Mouse (Mus musculus): ENCODE results near the gene Hnrnpul2. TPM values are rescaled to one million over a fixed set of nuclear protein-coding genes. Genes with fewer than 3 reads are reported as not detected.

The Hnrnpul2 gene
- total and polyA plus RNA-seq, 3 experiments: 17.8 to 81.6 (median 44.3) TPM

DNA sequence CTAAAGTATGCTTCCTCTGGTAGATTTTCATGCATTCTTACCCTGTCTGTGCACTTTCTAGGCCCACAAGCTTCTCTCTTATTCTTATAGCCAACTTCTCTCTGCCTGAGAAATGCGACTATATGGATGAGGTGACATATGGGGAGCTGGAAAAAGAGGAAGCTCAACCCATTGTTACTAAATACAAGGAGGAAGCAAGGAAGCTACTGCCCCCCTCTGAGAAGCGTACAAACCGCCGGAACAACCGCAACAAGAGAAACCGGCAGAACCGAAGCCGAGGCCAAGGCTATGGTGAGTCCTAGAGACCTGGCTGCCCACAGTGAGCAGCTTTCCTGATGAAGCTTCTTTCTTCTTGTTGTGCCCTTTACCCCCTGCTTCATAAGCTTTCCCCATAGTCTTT lies 9.8 kb downstream of the Hnrnpul2 start, which contains the start of gene AC129217.1:
Gene AC129217.1 (plus strand): TSS at position 114 of the 400 bp plus-strand sequence.
- peaks cover 81 to 97% of the 10 kb centered on the region in 2 experiments for H3K36me3 ChIP-seq (replicated peaks in 1 of 2; ENCODE audit: control insufficient read depth in 1 of 2, insufficient read depth in 1 of 2, low read length in 1 of 2)
- H3K4me1 ChIP-seq (ENCODE audit: control insufficient read depth in 1 of 2, insufficient read depth in 2 of 2): no peaks in the 10 kb centered on the region; a peak in 1 of 4 replicates
- no peak within 1 kb of the TSS for H3K27ac ChIP-seq (ENCODE audit: insufficient read depth, low read depth)
- DNase-seq (ENCODE audit: extremely low read depth): no peak
- no peaks in the 10 kb centered on the region for H3K27me3 ChIP-seq (replicated peaks)
- H3K4me2 ChIP-seq (ENCODE audit: insufficient read depth, low read depth, poor library complexity, severe bottlenecking): no peak within 1 kb of the TSS
- no peak within 1 kb of the TSS for H3K9ac ChIP-seq (ENCODE audit: insufficient read depth, low read depth)
- dilution Hi-C loops (cut with MboI; ENCODE audit: extremely low pct_ligation_motif_present, extremely low pct_unique_long_range_greater_than_20kb, low sequenced_read_pairs) (no loop called here), in situ Hi-C loops (cut with MboI; ENCODE audit: low pct_ligation_motif_present, low pct_unique_long_range_greater_than_20kb, low sequenced_read_pairs) (loop anchor here (25.0 kb wide), 1 partner anchor 1033 kb away; no protein-coding TSS in a partner anchor)
- no peak for TF ChIP-seq NELFE (IDR thresholded peaks at IDR 0.05; ENCODE audit: low read depth, low read length)
- TF ChIP-seq RCOR1 (conservative IDR thresholded peaks at IDR 0.05; ENCODE audit: low read depth, low read length): no peak
- no peak for TF ChIP-seq MAZ (IDR thresholded peaks at IDR 0.05; ENCODE audit: low read depth, low read length)
- no peak for TF ChIP-seq ZC3H11A (IDR thresholded peaks at IDR 0.05; ENCODE audit: low read depth, low read length)
- no peak for TF ChIP-seq POLR2A (IDR thresholded peaks at IDR 0.05; ENCODE audit: low read depth, low read length)
- no peak for TF ChIP-seq GABPA (IDR thresholded peaks at IDR 0.05; ENCODE audit: insufficient replicate concordance, low read depth, low read length)
- TF ChIP-seq SMC3 (IDR thresholded peaks at IDR 0.05; ENCODE audit: low read depth, low read length): no peak
- TF ChIP-seq USF1 (IDR thresholded peaks at IDR 0.05; ENCODE audit: low read depth, low read length): no peak
- TF ChIP-seq MAFK (IDR thresholded peaks at IDR 0.05; ENCODE audit: insufficient replicate concordance, low read length): no peak
- TF ChIP-seq POLR2AphosphoS2 (IDR thresholded peaks at IDR 0.05; ENCODE audit: low read depth, low read length): no peak
- TF ChIP-seq JUN (IDR thresholded peaks at IDR 0.05; ENCODE audit: insufficient read depth, low read depth, low read length): no peak
- TF ChIP-seq ZNF384 (IDR thresholded peaks at IDR 0.05; ENCODE audit: low read depth, low read length): no peak
- no peak for TF ChIP-seq MYC (IDR thresholded peaks at IDR 0.05; ENCODE audit: low read depth, low read length)
- no peak for TF ChIP-seq RAD21 (IDR thresholded peaks at IDR 0.05; ENCODE audit: low read depth, low read length)
- TF ChIP-seq ZKSCAN1 (IDR thresholded peaks at IDR 0.05; ENCODE audit: borderline replicate concordance, low read depth, low read length): no peak
- no peak for TF ChIP-seq NRF1 (IDR thresholded peaks at IDR 0.05; ENCODE audit: low read depth, low read length)
- no peak for TF ChIP-seq TCF12 (IDR thresholded peaks at IDR 0.05; ENCODE audit: low read depth, low read length)
- no peaks in the 10 kb centered on the region for H3K9me3 ChIP-seq (replicated peaks; ENCODE audit: low read length)
- no peak within 1 kb of the TSS for H3K4me3 ChIP-seq (replicated peaks in 1 of 3; ENCODE audit: low read depth in 2 of 3, low read length in 2 of 3, poor library complexity in 1 of 3)
- peaks cover 19% of the 10 kb centered on the region for H3K79me2 ChIP-seq (replicated peaks; ENCODE audit: control insufficient read depth, extremely low read depth, insufficient read depth, poor library complexity, severe bottlenecking)

DNA sequence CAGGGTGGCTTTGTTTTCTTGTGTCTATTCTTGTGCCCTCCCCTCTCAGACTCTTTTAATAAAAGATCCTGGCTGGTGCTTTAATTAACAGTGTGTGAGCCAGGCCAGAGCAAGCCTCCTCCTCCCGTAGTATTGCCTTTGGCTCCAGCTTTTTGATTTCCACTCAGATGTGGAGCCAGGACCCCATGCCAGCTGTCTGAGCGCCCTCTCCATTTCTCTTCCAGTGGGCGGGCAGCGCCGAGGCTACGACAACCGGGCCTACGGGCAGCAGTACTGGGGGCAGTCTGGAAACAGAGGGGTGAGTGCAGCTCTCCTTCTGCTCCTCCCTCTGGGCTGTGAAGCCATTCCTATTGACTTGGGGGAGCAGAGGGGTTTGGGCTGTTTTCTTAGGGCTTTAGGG lies 10.9 kb downstream of the Hnrnpul2 start:
- Histone ChIP-seq H3K4me2 (ENCODE audit: insufficient read depth, low read depth, poor library complexity, severe bottlenecking) (no peak overlapping the region), H3K79me2 (replicated peaks; ENCODE audit: control insufficient read depth, extremely low read depth, insufficient read depth, poor library complexity, severe bottlenecking) (peaks cover 15% of the 10 kb centered on the region), H3K27ac (ENCODE audit: insufficient read depth, low read depth) (no peak overlapping the region), H3K36me3 (replicated peaks in 1 of 2; ENCODE audit: control insufficient read depth in 1 of 2, insufficient read depth in 1 of 2, low read length in 1 of 2) (peaks cover 79 to 96% of the 10 kb centered on the region in 2 experiments), H3K4me1 (ENCODE audit: control insufficient read depth in 1 of 2, insufficient read depth in 2 of 2) (peaks cover 0 to 4% of the 10 kb centered on the region in 2 experiments; a peak in 2 of 4 replicates), H3K27me3 (replicated peaks) (no peaks in the 10 kb centered on the region), H3K9me3 (replicated peaks; ENCODE audit: low read length) (no peaks in the 10 kb centered on the region), H3K4me3 (replicated peaks in 1 of 3; ENCODE audit: low read depth in 2 of 3, low read length in 2 of 3, poor library complexity in 1 of 3) (no peak overlapping the region), H3K9ac (ENCODE audit: insufficient read depth, low read depth) (no peak overlapping the region)
- in situ Hi-C loops (cut with MboI; ENCODE audit: low pct_ligation_motif_present, low pct_unique_long_range_greater_than_20kb, low sequenced_read_pairs): loop anchor here (25.0 kb wide), 1 partner anchor 1032 kb away; no protein-coding TSS in a partner anchor
- TF ChIP-seq CTCF (conservative IDR thresholded peaks at IDR 0.05 in 1 of 2, IDR thresholded peaks at IDR 0.05 in 1 of 2; ENCODE audit: low read depth in 2 of 2, low read length in 2 of 2): no peak
- no peak for TF ChIP-seq MAFK (IDR thresholded peaks at IDR 0.05; ENCODE audit: insufficient replicate concordance, low read length)
- TF ChIP-seq CHD1 (IDR thresholded peaks at IDR 0.05; ENCODE audit: low read depth, low read length): no peak
- no peak for TF ChIP-seq RAD21 (IDR thresholded peaks at IDR 0.05; ENCODE audit: low read depth, low read length)
- no peak for TF ChIP-seq NELFE (IDR thresholded peaks at IDR 0.05; ENCODE audit: low read depth, low read length)
- no peak for TF ChIP-seq CHD2 (IDR thresholded peaks at IDR 0.05; ENCODE audit: low read length)
- no peak for TF ChIP-seq E2F4 (IDR thresholded peaks at IDR 0.05; ENCODE audit: insufficient replicate concordance, low read depth, low read length)
- no peak for TF ChIP-seq NRF1 (IDR thresholded peaks at IDR 0.05; ENCODE audit: low read depth, low read length)
- TF ChIP-seq USF1 (IDR thresholded peaks at IDR 0.05; ENCODE audit: low read depth, low read length): no peak
- TF ChIP-seq ZNF384 (IDR thresholded peaks at IDR 0.05; ENCODE audit: low read depth, low read length): no peak
- no peak for TF ChIP-seq IRF4 (IDR thresholded peaks at IDR 0.05; ENCODE audit: low read depth, low read length)
- no peak for TF ChIP-seq BHLHE40 (IDR thresholded peaks at IDR 0.05; ENCODE audit: low read depth, low read length)
- no peak for TF ChIP-seq SMC3 (IDR thresholded peaks at IDR 0.05; ENCODE audit: low read depth, low read length)
- TF ChIP-seq HCFC1 (IDR thresholded peaks at IDR 0.05; ENCODE audit: low read depth, low read length): no peak
- dilution Hi-C loops (cut with MboI; ENCODE audit: extremely low pct_ligation_motif_present, extremely low pct_unique_long_range_greater_than_20kb, low sequenced_read_pairs): no loop called here
- DNase-seq (ENCODE audit: extremely low read depth): no peak

Data from CH12.LX (cell line).